Mouse (Mus musculus) left cerebral cortex, postnatal 4 days (tissue): Measurements from ENCODE around the gene Dgcr6. TPM values are rescaled to one million over a fixed set of nuclear protein-coding genes. Genes with fewer than 3 reads are reported as not detected.
A peak's percentile ranks its signal among the peaks of the same experiment; 100 is the strongest.

Experiments used
- DNase-seq: peaks from one replicate; pipeline ENCODE4 v3.0.0-alpha.2; 2022
- intact Hi-C: fragments of 180-260 bp; cut with DNase I; formaldehyde crosslinking; loops from one replicate; pipeline ENCODE4 v1.15.1; 2025
- total RNA-seq, 2 experiments: library from RNA; stranded (reverse); gene quantifications; 2 replicates each; pipeline ENCODE4 v1.2.3; 2021

The Dgcr6 gene
- total RNA-seq, 2 experiments from 2014 or later, result 80.9 to 85.8 TPM

GRCm38 (mm10) chr16:18116467-18116866 is 63.8 kb downstream of the Dgcr6 start:
- no peak for DNase-seq
- intact Hi-C loops, result no loop called here

GRCm38 (mm10) chr16:18118285-18118684 is 65.6 kb downstream of the Dgcr6 start:
- DNase-seq, result no peak
- intact Hi-C loops, result no loop called here

- intact Hi-C loops, result no loop called here
- peak; percentile 69 for DNase-seq
Measured at GRCm38 (mm10) chr16:18119031-18119730, 66.5 kb downstream of the Dgcr6 start.

Other genes starting within 250 kb of the Dgcr6 start
- 1 to 10 TPM; 3.9 to 4.3 TPM for gene B830017H08Rik, start 219.7 kb upstream of the Dgcr6 start, total RNA-seq
- 1 to 10 TPM; 6.8 to 7.1 TPM for gene Car15, start 214.5 kb upstream of the Dgcr6 start, total RNA-seq
- 1 to 10 TPM in 1 of 2 experiments, under 1 TPM in 1; 0.77 to 1.2 TPM for gene Gm20518, start 161.2 kb upstream of the Dgcr6 start, total RNA-seq
- not detected for gene Tssk1, start 158.6 kb upstream of the Dgcr6 start, total RNA-seq
- 100 to 1,000 TPM; 116 to 123 TPM for gene Dgcr2, start 154.3 kb upstream of the Dgcr6 start, total RNA-seq
- not detected for gene Tssk2, start 154.2 kb upstream of the Dgcr6 start, total RNA-seq
- 10 to 100 TPM; 40.7 to 45.1 TPM for gene Ess2, start 141.5 kb upstream of the Dgcr6 start, total RNA-seq
- not detected for gene Gsc2, start 137.8 kb upstream of the Dgcr6 start, total RNA-seq
- gene Slc25a1, start 124.6 kb upstream of the Dgcr6 start, total RNA-seq, result 100 to 1,000 TPM; 107 TPM
- not detected for gene Vpreb2, start 72.4 kb upstream of the Dgcr6 start, total RNA-seq
- gene Prodh, start 37.3 kb downstream of the Dgcr6 start, total RNA-seq, result 1 to 10 TPM; 4.8 to 6.4 TPM
- 10 to 100 TPM; 63.1 to 63.3 TPM for gene Rtn4r, start 74.8 kb downstream of the Dgcr6 start, total RNA-seq
- not detected for gene Ccdc188, start 165.0 kb downstream of the Dgcr6 start, total RNA-seq
- 10 to 100 TPM; 53.8 to 54.4 TPM for gene Zdhhc8, start 182.3 kb downstream of the Dgcr6 start, total RNA-seq
- 10 to 100 TPM; 59.3 to 62.3 TPM for gene Trmt2a, start 195.8 kb downstream of the Dgcr6 start, total RNA-seq
- gene Ranbp1, start 195.9 kb downstream of the Dgcr6 start, total RNA-seq, result 100 to 1,000 TPM; 158 to 160 TPM
- not detected for gene Gm49776, start 205.5 kb downstream of the Dgcr6 start, total RNA-seq
- 10 to 100 TPM; 55.6 to 58.4 TPM for gene Dgcr8, start 236.4 kb downstream of the Dgcr6 start, total RNA-seq